Mouse (Mus musculus) kidney, embryonic 15.5 days (tissue): ENCODE results near the gene Serpinb6a. TPM values are rescaled to one million over a fixed set of nuclear protein-coding genes. Genes with fewer than 3 reads are reported as not detected.

ENCODE experiments used
- ATAC-seq: fragments of 200-750 bp; cut with Nextera tagmentation; replicated peaks from 2 replicates; pipeline ENCODE4 v1.8.0; 2017; ENCODE audit warnings: moderate TSS enrichment; ENCODE audit not compliant: low FRiP score
- H3K27ac ChIP-seq: fragments of 300-500 bp; sonication (generic); 2 replicates; pipeline ENCODE4 v1.5.1; 2015; ENCODE audit warnings: mild to moderate bottlenecking, inconsistent platforms
- H3K27me3 ChIP-seq: fragments of 300-500 bp; sonication (generic); 2 replicates; pipeline ENCODE4 v1.6.1; 2015; ENCODE audit warnings: inconsistent platforms
- H3K36me3 ChIP-seq: fragments of 300-500 bp; sonication (generic); 2 replicates; pipeline ENCODE4 v1.6.1; 2015; ENCODE audit warnings: inconsistent platforms
- H3K4me1 ChIP-seq: fragments of 300-500 bp; sonication (generic); 2 replicates; pipeline ENCODE4 v1.6.1; 2015; ENCODE audit warnings: inconsistent platforms
- H3K4me2 ChIP-seq: fragments of 300-500 bp; sonication (generic); 2 replicates; pipeline ENCODE4 v1.6.1; 2015; ENCODE audit warnings: moderate library complexity, mild to moderate bottlenecking, inconsistent platforms
- H3K4me3 ChIP-seq: fragments of 300-500 bp; sonication (generic); replicated peaks from 2 replicates; pipeline ENCODE4 v1.5.1; 2015; ENCODE audit warnings: mild to moderate bottlenecking, inconsistent platforms
- H3K9ac ChIP-seq: fragments of 300-500 bp; sonication (generic); 2 replicates; pipeline ENCODE4 v1.6.1; 2015; ENCODE audit warnings: mild to moderate bottlenecking, inconsistent platforms
- H3K9me3 ChIP-seq: fragments of 300-500 bp; sonication (generic); replicated peaks from 2 replicates; pipeline ENCODE4 v1.6.1; 2016; ENCODE audit warnings: inconsistent platforms
- WGBS: fragments of 180-500 bp; shearing (Covaris S2); methylation state at CpG from one replicate; pipeline ENCODE4 v1.1.7; 2015; ENCODE audit warnings: mixed read lengths; 5-methylcytosine and 5-hydroxymethylcytosine counted together
- polyA plus RNA-seq: library from polyadenylated mRNA; unstranded; fragments of >200 nt; fragmentation: Nextera tagmentation; extraction: Ambion mirVana; gene quantifications from 2 replicates; pipeline ENCODE4 v1.2.1, GENCODE M21; 2015

Serpinb6a gene
- polyA plus RNA-seq, 1 experiment from 2014 or later: 70.9 TPM

DNA sequence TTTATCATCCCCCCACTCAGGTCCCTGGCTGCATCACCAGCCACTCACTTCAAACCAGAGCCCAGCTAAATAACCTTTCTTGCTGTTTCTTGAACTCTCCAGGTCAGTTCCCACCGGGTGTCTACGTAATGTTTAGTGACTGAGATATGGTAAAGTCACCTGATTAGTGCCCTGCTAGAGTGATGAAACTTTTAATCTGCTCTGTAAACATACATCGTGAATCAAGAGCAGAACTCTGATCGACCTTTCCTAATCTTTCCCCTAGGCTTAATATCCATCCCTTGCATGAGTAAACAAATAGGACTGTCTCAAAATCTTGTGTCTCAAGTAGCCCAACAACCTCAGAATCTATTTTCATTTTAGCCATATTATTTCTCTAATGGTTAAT, 36.6 kb downstream of the Serpinb6a start:
- WGBS: 53% methylated on average over 4 of the region's 4 CpGs
- Histone ChIP-seq H3K9ac (no peak overlapping the region), H3K9me3 (no peaks in the 10 kb centered on the region), H3K4me3 (peak overlapping the region; percentile 62), H3K4me1 (peaks cover 11% of the 10 kb centered on the region), H3K4me2 (peak overlapping the region; percentile 67), H3K27me3 (no peaks in the 10 kb centered on the region), H3K27ac (no peak overlapping the region), H3K36me3 (peaks cover 6% of the 10 kb centered on the region; the same call in 1 of the 2 replicates)
- no peak for ATAC-seq

DNA sequence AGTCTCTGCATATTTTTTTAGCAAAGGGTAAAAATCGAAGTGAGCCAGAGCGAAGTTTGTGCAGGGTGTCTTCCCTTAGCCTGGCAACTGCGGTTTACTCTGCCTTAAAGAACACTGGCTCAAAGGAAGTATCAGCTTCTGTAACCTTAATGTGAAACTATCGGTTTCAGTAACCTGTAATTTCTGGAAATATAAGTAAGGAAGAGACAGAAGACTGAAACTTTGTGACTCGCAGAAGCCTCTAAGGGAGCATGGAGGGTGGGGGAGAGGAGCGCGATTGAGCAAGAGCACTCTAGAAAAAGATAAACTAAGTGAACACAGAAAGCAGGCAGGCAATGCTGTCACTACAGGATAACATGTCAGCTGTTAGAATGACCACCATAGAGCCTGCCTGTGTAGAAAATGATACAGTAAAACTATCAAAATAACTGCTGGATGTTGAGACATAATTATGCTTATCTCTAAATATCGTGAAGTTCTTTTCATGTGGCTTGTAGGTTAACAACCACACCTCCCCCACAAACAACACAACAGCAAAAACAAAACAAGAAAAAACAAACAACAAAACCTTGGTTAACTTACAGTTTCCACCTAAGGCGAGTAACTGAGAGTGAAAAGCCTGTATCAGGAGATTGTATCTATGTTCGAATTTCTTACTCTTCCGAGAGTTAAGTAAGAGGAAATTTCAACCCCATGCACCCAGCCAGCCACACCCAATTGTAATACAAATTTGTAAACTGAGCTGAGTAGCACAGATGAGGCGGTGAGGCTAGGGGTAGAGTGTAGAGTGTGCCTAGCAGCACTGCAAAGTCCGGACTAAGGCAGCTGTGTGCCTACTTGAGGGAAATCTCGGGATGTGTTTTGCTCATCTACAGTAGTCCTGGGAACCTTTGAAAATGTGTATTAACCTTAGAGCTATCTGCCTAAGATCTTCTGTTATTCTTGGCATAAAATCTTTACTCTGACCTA, 37.3 kb downstream of the Serpinb6a start:
- Histone ChIP-seq H3K27ac (peak overlapping the region; percentile 98), H3K27me3 (no peaks in the 10 kb centered on the region), H3K4me2 (peak overlapping the region; percentile 67), H3K4me1 (peaks cover 11% of the 10 kb centered on the region), H3K9me3 (no peaks in the 10 kb centered on the region), H3K9ac (peak overlapping the region; percentile 63), H3K4me3 (peak overlapping the region; percentile 62), H3K36me3 (peaks cover 2% of the 10 kb centered on the region; the same call in 1 of the 2 replicates)
- peak; percentile 52 for ATAC-seq
- WGBS: 17% methylated on average over 14 of the region's 14 CpGs

DNA sequence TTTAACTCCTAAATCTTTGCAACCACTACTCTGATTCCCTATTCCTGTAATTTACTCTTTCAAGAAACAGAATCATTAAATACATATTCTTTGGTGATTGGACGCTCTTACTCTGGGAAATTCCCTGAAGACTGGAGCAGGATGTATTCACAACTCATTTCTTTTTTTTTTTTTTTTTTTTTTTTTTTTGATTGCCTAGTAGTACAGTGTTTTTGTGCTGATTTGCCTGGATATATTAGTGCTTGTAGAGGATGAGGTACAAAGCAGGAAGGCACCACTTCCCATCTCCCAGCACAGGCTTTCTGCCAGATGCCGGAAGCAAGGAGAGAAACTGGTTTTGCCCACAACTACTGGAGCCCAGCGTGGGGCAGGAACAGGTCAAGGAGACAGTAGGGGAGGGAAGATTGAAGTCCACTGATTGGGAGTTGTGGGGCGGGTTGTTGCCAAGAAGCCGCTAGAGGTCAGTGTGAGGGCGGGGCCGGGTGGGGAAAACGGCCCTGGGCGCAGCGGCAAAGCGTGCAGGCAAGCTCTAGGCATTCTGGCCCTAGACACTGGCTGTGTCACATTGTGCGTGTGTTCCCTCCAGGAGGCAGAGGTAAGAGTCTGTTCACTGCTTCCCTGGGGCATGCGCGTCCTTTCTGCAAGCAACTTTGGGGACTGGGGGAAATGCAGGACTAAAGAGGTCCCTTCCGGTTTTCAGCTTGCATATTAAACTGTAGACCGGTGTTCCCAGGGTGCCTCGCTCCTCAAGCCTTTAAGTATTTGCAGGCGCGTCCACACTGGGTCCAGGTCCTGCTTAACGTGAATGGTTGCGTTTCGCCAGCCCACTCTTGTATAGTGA, 38.2 kb downstream of the Serpinb6a start, which contains the start of gene Nqo2:
Gene Nqo2, plus strand, starts transcription at position 482 of the 841 bp plus-strand sequence.
- peaks cover 11% of the 10 kb centered on the region for H3K4me1 ChIP-seq
- H3K27ac ChIP-seq: peak within 1 kb of the TSS; percentile 98
- peak within 1 kb of the TSS; percentile 63 for H3K9ac ChIP-seq
- no peaks in the 10 kb centered on the region for H3K9me3 ChIP-seq
- H3K36me3 ChIP-seq: no peaks in the 10 kb centered on the region
- peak within 1 kb of the TSS; percentile 62 for H3K4me3 ChIP-seq
- WGBS: 3% methylated on average over 22 of the region's 22 CpGs
- peak within 1 kb of the TSS; percentile 67 for H3K4me2 ChIP-seq
- ATAC-seq: peak; percentile 94
- no peaks in the 10 kb centered on the region for H3K27me3 ChIP-seq

DNA sequence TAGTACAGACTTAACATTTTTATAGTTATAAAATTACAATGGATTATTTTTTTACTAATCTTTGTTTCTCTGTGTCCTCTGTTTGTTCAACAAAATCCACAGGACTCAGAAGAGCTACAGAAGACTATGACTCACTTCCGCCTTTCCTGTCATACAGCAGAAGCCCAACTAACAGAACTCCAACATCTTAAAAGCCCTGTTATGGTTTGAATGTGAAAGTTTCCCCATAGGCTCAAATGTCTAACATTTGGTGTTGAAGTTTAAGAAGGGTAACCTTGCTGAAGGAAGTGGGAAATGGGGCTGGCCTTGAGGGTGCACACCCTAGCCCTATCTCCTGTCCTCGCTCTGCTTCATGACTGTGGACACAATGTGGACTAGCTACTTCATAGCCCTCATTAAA, 42.8 kb downstream of the Serpinb6a start:
- no peaks in the 10 kb centered on the region for H3K9me3 ChIP-seq
- no peak overlapping the region for H3K4me3 ChIP-seq
- H3K4me1 ChIP-seq: no peaks in the 10 kb centered on the region
- H3K27me3 ChIP-seq: no peaks in the 10 kb centered on the region
- H3K36me3 ChIP-seq: no peaks in the 10 kb centered on the region
- no peak overlapping the region for H3K9ac ChIP-seq
- 86% methylated on average over 2 of the region's 2 CpGs for WGBS
- no peak overlapping the region for H3K4me2 ChIP-seq
- ATAC-seq: no peak
- H3K27ac ChIP-seq: no peak overlapping the region

DNA sequence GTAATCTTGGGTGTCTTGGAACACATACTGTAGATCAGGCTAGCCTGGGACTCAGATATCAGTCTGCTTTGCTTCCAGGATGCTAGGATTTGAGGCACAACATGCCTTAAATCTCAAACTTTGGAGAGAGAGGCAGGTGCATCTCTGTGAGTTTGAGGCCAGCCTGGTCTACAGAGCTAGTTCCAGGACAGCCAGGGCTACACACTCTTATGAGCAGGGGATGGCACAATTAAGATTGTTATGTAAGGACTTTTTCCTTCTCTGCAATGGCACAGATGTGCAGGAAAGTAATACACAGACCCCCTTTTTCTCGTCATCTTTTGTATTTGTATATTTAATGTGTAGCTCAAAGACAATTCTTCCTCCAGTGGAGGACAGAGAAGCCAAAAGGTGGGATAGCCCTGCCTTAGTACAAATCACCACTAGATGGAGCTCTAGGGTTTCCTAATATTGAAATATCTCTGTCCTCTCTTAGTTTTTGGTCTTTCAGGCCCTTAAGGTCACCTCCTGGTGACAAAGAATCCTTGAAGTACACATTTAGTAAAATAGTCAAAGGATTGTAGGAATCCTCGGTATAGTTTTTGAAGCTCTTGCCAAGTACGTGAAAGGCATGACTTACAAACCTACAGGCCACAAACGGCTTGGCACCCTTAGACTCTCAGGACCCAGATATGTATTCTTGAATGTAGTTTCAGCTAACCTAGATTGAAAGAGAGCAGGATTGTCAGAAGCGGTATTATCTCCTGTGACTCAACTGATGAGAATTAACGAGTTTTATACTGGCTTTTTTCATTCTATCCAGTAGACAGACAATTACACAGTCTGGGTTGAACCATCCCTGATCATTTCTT, 45.8 kb downstream of the Serpinb6a start:
- Histone ChIP-seq H3K4me1 (no peaks in the 10 kb centered on the region), H3K4me2 (no peak overlapping the region), H3K27me3 (no peaks in the 10 kb centered on the region), H3K9me3 (no peaks in the 10 kb centered on the region), H3K4me3 (no peak overlapping the region), H3K9ac (no peak overlapping the region), H3K36me3 (no peaks in the 10 kb centered on the region), H3K27ac (no peak overlapping the region)
- ATAC-seq: no peak
- 45% methylated on average over 6 of the region's 6 CpGs for WGBS

DNA sequence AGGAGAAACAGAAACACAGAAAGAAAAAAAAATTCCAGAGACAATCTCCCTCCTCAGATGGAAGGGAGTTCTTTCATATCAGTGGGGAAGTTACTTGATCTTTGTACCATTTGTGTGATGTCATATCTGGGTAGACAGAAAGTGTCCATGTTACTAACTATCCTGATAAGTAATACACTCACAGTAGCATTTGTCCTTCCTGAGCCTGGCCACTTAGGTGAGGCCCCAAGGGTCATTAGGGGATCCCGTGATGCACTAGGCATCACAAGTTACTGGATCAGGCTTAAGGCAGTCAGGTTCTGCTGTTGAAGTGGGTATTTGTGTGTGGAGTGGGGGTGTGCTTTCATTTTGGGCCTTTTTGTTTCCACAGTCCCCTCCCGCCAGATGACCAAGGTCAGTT, 49.6 kb downstream of the Serpinb6a start:
- H3K27me3 ChIP-seq: no peaks in the 10 kb centered on the region
- H3K4me3 ChIP-seq: no peak overlapping the region
- WGBS: 73% methylated on average over 2 of the region's 2 CpGs
- H3K9ac ChIP-seq: no peak overlapping the region
- H3K27ac ChIP-seq: no peak overlapping the region
- H3K4me1 ChIP-seq: no peaks in the 10 kb centered on the region
- no peaks in the 10 kb centered on the region for H3K36me3 ChIP-seq
- no peak for ATAC-seq
- no peak overlapping the region for H3K4me2 ChIP-seq
- no peaks in the 10 kb centered on the region for H3K9me3 ChIP-seq

DNA sequence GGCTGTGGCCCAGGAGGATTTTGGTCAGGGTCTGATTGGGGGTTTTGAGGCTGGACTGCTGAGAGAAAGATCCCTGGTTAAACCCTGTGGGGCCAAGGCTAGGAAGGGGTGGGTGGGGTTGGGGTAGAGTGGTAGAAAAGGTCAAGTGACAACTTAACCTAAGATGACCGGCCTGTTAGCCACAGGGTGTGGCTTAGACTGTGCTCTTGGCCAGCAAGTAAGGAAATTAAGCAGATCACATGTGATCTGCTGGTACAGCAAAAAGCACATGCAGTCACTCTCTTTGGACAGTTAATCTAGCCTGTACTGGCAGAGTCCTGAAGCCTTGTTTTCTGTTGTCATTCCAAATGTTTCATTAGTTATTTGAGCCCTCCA, 50.5 kb downstream of the Serpinb6a start:
- Histone ChIP-seq H3K27me3 (no peaks in the 10 kb centered on the region), H3K4me1 (no peaks in the 10 kb centered on the region), H3K27ac (no peak overlapping the region), H3K9me3 (no peaks in the 10 kb centered on the region), H3K4me2 (no peak overlapping the region), H3K9ac (no peak overlapping the region), H3K4me3 (no peak overlapping the region), H3K36me3 (no peaks in the 10 kb centered on the region)
- 38% methylated on average over 1 of the region's 1 CpGs for WGBS
- 0 out of 2 replicates have a peak, but pooled peaks have one; percentile 29 for ATAC-seq

DNA sequence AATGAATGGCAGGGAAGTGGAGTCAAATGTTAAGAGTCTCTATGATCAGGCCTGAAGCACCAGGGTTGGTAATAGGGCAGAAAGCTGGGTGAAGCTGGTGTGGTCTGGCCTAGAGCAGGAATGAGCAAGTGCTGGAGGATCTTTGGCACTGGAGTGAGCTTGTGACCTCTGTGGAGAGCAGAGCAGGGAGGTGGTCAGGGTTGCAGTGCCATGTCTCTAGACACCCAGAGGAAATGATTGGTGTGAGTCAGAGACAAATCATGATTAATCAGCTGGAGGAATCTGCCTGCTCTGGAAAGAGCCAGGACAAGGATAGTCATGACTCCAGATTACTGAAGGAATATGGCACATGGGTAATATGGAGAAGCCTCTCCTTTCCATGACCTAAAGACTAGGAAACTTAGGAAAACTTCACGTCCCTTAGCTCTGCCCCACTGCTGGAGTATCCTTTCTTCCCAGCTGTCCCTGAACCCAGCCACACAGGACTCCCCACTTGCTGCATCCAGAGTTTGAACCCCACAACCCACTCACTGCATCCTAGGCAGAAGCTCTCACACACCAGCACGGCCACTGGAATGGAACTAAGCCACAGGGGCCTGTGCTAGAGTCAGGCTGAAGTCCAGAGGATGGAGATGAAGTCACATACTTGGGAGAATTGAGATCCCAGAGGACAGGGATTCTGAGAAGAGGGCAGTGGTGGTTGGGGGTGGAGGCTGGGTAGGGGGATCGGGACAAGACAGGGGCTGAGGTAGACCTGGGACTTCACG, 51.1 kb downstream of the Serpinb6a start:
- Histone ChIP-seq H3K4me1 (no peaks in the 10 kb centered on the region), H3K4me2 (no peak overlapping the region), H3K27ac (no peak overlapping the region), H3K9me3 (no peaks in the 10 kb centered on the region), H3K36me3 (no peaks in the 10 kb centered on the region), H3K27me3 (no peaks in the 10 kb centered on the region), H3K9ac (no peak overlapping the region), H3K4me3 (no peak overlapping the region)
- WGBS: 84% methylated on average over 4 of the region's 4 CpGs
- ATAC-seq: no peak

DNA sequence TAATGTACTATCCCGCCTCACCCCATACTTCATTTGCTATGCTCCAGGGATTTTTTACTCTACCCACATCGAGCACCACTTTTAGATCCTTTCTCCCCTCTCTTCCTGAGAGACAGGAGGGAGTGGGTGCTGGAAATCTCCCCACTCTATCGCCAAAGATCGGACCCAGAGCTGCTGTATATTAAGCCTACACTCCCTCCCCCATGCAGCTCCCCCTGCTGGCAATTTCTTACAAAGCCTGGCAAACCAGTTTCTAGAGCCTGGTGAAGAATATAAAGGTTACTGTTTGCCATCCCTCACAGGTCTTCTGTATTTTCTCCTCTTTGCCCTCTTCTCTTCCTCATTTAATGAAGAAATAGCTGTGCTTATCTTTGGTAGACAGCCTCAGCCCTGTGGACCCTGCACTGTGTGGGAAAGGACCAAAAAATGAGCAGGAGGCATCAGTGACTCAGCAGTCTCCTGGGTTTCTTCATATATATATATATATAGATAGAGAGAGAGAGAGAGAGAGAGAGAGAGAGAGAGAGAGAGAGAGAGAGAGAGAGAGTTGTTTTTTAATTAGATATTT, 60.3 kb downstream of the Serpinb6a start:
- Histone ChIP-seq H3K4me2 (no peak overlapping the region), H3K4me1 (no peaks in the 10 kb centered on the region), H3K9me3 (no peaks in the 10 kb centered on the region), H3K27ac (no peak overlapping the region), H3K4me3 (no peak overlapping the region), H3K36me3 (no peaks in the 10 kb centered on the region), H3K9ac (no peak overlapping the region), H3K27me3 (no peaks in the 10 kb centered on the region)
- WGBS: 38% methylated on average over 4 of the region's 4 CpGs
- no peak for ATAC-seq

DNA sequence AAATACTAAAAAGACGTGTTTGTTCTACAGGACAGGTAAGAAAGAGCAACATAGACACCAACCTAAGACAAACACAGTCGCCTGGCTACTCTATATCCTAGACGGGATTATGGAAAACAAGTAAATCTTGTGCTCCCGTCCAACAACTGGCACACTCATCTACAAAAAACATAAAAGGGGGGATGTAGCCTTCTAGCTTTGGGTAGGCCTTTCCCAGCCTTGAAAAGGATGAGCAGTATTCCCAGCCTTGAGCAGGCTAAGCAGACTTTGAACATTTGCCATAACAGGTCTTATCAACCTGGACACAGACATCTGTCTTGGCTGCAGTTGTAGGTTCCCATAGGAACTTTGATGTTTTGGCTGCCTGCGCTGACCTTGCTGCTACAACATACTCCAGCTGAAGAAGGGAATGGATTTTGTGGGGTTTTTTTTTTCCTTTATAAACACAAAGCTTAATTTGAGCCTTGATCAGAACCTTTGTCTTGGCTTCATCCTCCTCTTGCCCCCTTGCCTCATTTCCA, 61.2 kb downstream of the Serpinb6a start:
- Histone ChIP-seq H3K4me3 (no peak overlapping the region), H3K9me3 (no peaks in the 10 kb centered on the region), H3K4me2 (no peak overlapping the region), H3K36me3 (no peaks in the 10 kb centered on the region), H3K27ac (no peak overlapping the region), H3K4me1 (peaks cover under 1% of the 10 kb centered on the region; the same call in 1 of the 2 replicates), H3K27me3 (no peaks in the 10 kb centered on the region), H3K9ac (no peak overlapping the region)
- no peak for ATAC-seq
- 86% methylated on average over 5 of the region's 5 CpGs for WGBS
